Mouse (Mus musculus) layer of hippocampus, adult 9-10 months (tissue): ENCODE results near the gene AI481877.
"Not testable (repeated sequence)": the region's sequence is repeated elsewhere in the genome, so short reads cannot be mapped to it uniquely, and the experiment has no call there.

Experiments used
- DNase-seq: peaks from one replicate; pipeline ENCODE4 v3.0.0; 2022; ENCODE audit warnings: low spot score

Gene AI481877

GRCm38 (mm10) chr4:59138507-59139033 lies at the start of gene AI481877:
TSS of gene AI481877 (minus strand) at chr4:59138983.
- not testable (repeated sequence) for DNase-seq

- no peak for DNase-seq
These were observed 49.7 kb upstream of the AI481877 start for GRCm38 (mm10) chr4:59188474-59188801.

GRCm38 (mm10) chr4:59187289-59187688 lies 48.5 kb upstream of the AI481877 start:
- DNase-seq = no peak

GRCm38 (mm10) chr4:59185671-59186070 lies 46.9 kb upstream of the AI481877 start:
- no peak for DNase-seq

DNA sequence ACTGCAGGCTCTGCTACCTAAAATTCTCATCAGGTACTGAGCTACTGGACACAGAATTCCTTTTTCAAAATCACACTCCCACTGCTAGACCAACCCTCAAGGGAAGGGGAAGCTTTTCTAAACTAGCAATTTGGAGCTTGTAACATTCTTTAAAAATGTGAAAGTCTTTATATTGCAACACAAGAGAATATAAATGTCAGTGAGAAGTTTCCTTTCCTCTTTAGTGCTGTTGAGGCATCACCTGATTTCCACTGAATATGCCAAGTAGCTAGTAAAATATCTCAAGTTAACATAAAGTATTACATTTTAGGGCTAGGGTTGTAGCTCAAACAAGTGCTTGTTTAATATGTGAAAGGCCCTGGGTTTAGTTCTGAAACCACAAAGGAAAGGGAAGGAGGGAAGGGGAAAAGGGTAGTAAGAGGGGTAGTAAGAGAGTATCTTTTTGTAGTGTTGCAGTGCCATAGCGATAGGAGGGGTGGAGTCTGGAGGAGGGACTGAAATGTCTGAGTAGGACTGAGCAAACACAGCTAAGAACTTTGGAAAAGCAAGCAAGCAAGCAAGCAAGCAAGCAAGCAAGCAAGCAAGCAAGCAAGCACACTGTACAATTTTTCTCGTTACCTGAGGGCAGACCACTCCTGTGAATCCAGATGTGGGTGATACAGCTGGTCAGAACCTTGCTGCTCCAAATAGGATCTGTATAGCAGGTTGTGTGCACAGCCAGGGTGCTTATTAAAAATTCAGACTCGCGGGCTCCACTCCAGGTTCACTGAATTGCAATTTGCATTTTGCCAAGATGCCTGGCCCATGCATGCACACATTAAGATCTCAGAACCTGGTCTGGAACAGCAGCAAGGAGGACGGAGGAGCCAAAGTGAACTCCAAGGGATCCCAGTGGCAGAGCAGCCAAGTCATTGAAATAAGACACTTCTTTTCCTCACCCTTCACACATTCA lies 42.8 kb upstream of the AI481877 start:
- DNase-seq = no peak

- DNase-seq = no peak
These were observed 38.8 kb upstream of the AI481877 start for GRCm38 (mm10) chr4:59177566-59177965.

DNA sequence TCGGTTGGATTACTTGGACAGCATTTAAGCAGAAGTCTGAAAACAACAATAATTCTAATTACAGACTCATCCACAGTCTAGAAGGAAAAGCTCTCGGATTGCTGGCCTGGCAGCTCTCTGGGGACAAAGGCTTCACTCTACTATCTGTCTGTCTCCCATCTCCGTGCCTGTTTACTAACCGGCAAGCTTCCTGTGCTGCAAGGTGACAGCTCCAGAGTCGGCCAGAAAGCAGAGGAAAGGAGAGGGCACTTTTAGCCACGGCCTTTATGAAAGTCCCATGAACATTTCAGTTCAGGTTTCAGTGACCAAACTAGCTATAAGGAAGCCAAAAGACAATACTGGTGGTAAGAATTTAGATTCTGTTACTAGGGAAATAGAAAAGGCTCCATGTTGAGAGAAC lies 37.1 kb upstream of the AI481877 start:
- no peak for DNase-seq

DNA sequence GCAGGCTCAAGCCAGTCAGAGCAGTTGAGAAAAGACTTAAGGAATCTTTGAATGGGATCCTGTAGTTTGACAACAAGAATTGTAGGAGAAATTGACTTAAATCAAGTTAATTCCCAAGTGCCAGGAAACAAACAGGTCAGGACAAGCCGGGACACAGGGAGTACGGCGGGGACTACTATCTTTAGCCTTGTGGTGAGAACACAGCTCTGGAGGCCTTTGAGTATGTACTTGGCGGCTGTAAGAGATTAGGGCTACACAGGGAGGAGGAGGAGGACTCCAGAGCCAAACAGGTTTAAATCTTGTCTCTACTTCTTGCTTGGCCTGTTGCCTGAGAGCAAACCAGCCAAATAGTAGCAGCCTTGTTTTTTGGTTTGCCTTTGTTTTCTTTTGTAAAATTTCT lies 36.2 kb upstream of the AI481877 start:
- DNase-seq = no peak

- DNase-seq = no peak
These were observed 34.6 kb upstream of the AI481877 start for GRCm38 (mm10) chr4:59173181-59173922.

GRCm38 (mm10) chr4:59172616-59173015 lies 33.8 kb upstream of the AI481877 start:
- DNase-seq = no peak

GRCm38 (mm10) chr4:59169981-59170380 lies 31.2 kb upstream of the AI481877 start:
- no peak for DNase-seq

DNA sequence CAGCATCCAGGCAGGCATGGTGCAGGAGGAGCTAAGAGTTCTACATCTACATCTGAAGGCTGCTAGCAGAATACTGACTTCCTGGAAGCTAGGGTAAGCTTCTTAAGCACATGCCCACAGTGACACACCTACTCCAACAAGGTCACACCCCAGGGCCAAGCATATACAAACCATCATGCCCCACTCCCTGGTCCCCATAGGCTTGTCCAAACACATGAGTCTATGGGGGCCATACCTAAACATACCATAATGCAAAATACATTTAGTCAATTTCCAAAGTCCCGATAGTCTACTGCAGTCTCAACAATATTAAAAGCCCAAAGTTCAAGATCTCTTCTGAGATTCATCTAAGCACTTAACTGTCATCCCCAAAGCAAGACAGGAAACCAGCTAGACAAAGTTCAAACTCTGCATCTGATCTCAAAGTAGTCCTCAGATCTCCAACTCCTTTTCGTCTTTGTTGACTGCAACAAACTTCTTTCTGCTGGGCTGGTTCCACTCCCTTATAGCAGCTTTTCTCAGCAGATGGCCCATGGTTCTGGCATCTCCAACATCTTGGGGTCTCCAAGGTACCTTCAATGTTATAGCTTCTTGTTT lies 28.6 kb upstream of the AI481877 start:
- DNase-seq = no peak

DNA sequence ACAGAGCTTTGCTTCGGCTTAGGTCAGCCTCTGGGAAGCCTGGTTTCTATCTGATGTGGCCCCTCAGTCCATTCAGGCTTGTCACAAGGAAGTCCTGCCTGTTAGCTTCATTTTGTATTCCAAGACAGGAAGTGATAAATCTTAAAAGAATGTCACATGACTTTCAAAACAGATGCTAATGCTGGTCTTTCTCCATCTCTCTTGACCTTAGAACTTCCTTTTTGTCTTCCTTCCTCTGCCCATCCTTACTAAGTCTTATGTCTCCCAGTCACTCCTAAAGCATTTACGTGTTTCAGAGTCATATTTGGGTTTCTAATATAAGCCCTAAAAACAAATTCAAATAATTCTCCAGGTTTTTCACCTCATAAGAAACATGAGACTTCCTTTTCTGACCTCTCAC lies 25.3 kb upstream of the AI481877 start:
- no peak for DNase-seq

DNA sequence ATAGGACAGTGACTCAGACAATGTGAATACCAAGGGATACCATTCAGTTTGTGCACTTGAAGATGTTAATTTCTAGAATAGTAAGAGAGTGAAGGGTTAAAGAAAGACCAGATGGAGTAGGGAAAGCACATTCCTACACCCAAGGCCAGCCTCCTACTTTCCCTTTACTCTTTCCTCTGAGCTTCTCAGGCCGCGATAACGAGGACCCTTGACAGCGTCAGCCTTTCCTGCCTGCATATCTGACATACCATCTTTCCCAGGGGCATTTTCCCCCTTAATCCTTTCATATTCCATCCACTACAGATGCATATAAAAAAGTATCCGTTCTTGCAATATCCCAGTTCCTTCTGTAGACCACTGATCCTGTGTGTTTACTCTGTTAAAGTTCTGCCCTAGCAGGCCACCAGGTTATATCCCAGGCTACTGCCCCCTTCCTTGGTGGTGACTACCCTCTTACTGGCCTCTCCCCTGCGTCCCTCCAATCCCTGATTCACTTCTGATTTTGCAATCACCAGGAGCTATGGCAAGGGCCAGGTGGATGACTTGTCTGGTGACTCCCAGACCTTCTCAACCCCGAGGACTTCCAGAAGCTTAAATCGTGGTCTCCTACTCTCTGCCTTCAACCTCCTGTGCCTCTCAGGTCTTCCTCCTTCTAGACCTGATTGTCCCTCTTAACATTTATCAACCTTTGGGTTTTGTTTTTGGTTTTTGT lies 22.3 kb upstream of the AI481877 start:
- DNase-seq = no peak

DNA sequence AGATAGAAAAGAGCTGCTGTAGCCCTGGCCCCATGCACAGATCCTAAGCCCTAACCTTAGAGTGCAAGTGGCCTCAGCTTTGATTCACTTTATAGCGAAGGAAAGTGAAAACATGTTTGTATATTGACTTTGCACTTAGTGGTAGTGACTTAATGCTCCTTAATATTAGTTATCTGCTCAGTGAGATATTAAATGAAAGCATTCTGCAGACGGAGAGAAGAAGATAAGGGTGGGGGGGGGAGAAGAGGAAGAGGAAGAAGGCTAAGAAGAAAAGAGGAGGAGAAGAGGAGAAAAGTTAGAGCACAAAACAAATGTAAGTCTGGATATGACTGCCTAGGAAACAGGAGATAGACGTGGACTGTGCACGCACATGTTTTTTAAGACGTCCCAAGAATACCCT lies 21.5 kb upstream of the AI481877 start:
- DNase-seq = no peak

DNA sequence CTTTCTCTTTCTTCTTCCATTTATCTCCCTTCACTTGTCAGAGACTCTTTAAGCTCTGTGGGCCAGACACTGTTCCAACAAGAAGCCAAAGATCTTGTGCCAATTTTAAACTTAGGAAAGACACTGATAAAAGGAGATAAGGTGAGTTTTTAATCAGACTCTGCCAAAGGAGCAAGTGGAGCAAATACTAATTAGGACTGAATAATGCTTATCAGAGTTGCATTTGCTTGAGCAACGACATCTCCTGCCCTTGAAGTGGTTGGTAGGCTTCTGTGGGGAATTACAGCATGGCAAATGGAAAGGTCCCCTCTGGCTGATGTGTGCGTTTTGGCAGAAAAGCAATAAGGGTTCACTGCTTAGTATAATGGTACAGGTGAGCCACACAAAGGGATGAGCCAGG lies 18.9 kb upstream of the AI481877 start:
- DNase-seq = no peak

GRCm38 (mm10) chr4:59156897-59157592 lies 18.3 kb upstream of the AI481877 start:
- no peak for DNase-seq

- DNase-seq = no peak
These were observed 13.2 kb upstream of the AI481877 start for GRCm38 (mm10) chr4:59151953-59152352.

DNA sequence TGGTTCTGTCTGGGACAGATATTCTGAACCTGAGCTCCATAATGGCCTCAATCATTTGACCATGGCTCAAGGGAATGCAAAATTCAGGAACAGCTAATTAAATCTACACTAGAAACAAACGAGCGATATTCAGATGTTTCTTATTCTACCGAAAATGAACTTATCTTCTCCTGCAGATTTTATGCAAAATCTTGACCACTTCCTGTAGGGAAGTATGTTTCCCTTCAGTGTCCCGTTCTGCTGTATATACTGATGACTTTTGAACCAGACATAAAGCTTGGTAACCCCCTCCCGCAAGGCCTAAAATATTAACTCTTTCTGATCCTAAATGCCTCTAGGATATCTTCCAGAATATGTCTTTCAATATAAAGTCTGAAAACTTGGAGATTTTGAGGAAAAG lies 12.1 kb upstream of the AI481877 start:
- no peak for DNase-seq

GRCm38 (mm10) chr4:59149043-59149442 lies 10.3 kb upstream of the AI481877 start:
- no peak for DNase-seq

DNA sequence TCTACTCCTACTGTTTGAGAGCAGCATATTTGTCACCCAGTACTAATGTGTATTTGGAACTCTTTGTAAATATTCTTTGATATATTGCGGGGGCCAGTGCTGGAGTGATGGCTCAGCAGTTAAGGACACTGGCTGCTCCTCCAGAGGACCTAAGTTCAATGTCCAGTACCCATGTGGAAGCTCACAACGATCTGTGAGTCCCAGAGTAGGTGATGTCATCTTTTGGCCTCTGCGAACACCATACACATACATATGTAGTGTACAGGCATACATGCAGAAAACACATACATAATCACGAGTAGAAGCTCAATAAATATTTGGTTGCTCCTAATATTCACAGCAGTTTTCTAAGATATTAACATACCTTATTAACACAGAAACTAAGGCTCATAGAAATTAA lies 9.8 kb downstream of the AI481877 start:
- DNase-seq = no peak
